Mouse (Mus musculus): ENCODE data around the gene Fbxo2. TPM values are rescaled to one million over a fixed set of nuclear protein-coding genes. Genes with fewer than 3 reads are reported as not detected.

The Fbxo2 gene
- total RNA-seq, 1 experiment = 16.5 TPM

GRCm38 (mm10) chr4:148158436-148159348 is 1.7 kb upstream of the Fbxo2 start:
- Histone ChIP-seq H3K36me3 (ENCODE audit: control insufficient read depth, insufficient read depth, low read length, poor library complexity, severe bottlenecking) (peaks cover 11% of the 10 kb centered on the region), H3K9me3 (ENCODE audit: control insufficient read depth, insufficient read depth, low read depth, low read length) (no peaks in the 10 kb centered on the region), H3K4me1 (ENCODE audit: control insufficient read depth in 2 of 2, insufficient read depth in 2 of 2, low read length in 2 of 2, poor library complexity in 1 of 2) (peaks cover 8 to 28% of the 10 kb centered on the region in 2 experiments; a peak in 2 of 4 replicates), H3K4me3 (ENCODE audit: insufficient read depth in 1 of 2, low read depth in 1 of 2, low read length in 2 of 2, poor library complexity in 1 of 2, severe bottlenecking in 1 of 2) (peak overlapping the region; percentile 82 to 95), H3K27ac (ENCODE audit: insufficient read depth, low read depth, low read length, poor library complexity, severe bottlenecking) (no peak overlapping the region), H3K9ac (ENCODE audit: insufficient read depth, low read depth, low read length, poor library complexity, severe bottlenecking) (peak overlapping the region; percentile 20; the same call in 1 of the 2 replicates)
- no peak for DNase-seq (ENCODE audit: low read depth, low spot score)
- TF ChIP-seq CHD2 (IDR thresholded peaks at IDR 0.05; ENCODE audit: low read depth, low read length) = no peak
- no peak for TF ChIP-seq ZC3H11A (IDR thresholded peaks at IDR 0.05; ENCODE audit: borderline replicate concordance, low read depth, low read length)
- no peak for TF ChIP-seq ZNF384 (IDR thresholded peaks at IDR 0.05; ENCODE audit: low read depth, low read length)
- TF ChIP-seq MAFK (IDR thresholded peaks at IDR 0.05; ENCODE audit: insufficient read depth, low read depth, low read length) = no peak
- TF ChIP-seq HCFC1 (IDR thresholded peaks at IDR 0.05; ENCODE audit: borderline replicate concordance, insufficient read depth, low read length) = no peak
- in situ Hi-C loops (cut with MboI; ENCODE audit: low sequenced_read_pairs in 2 of 2, unreplicated experiment in 2 of 2) = no loop called here

- TF ChIP-seq MAFK (IDR thresholded peaks at IDR 0.05; ENCODE audit: insufficient read depth, low read depth, low read length) (no peak), ZC3H11A (IDR thresholded peaks at IDR 0.05; ENCODE audit: borderline replicate concordance, low read depth, low read length) (no peak), ZNF384 (IDR thresholded peaks at IDR 0.05; ENCODE audit: low read depth, low read length) (no peak), CHD2 (IDR thresholded peaks at IDR 0.05; ENCODE audit: low read depth, low read length) (no peak), HCFC1 (IDR thresholded peaks at IDR 0.05; ENCODE audit: borderline replicate concordance, insufficient read depth, low read length) (no peak; the same call in 1 of the 2 replicates)
- H3K27ac ChIP-seq (ENCODE audit: insufficient read depth, low read depth, low read length, poor library complexity, severe bottlenecking) = peak overlapping the region; percentile 64
Observed at GRCm38 (mm10) chr4:148159544-148160435, 631 bp upstream of the Fbxo2 start.

GRCm38 (mm10) chr4:148164002-148164439 is 3.6 kb downstream of the Fbxo2 start:
- DNase-seq (ENCODE audit: low read depth, low spot score) = no peak
- in situ Hi-C loops (cut with MboI; ENCODE audit: low sequenced_read_pairs in 2 of 2, unreplicated experiment in 2 of 2) = no loop called here
- no peaks in the 10 kb centered on the region for H3K36me3 ChIP-seq (ENCODE audit: control insufficient read depth, insufficient read depth, low read length, poor library complexity, severe bottlenecking)
- H3K4me1 ChIP-seq (ENCODE audit: control insufficient read depth in 2 of 2, insufficient read depth in 2 of 2, low read length in 2 of 2, poor library complexity in 1 of 2) = peaks cover 0 to 17% of the 10 kb centered on the region in 2 experiments; a peak in 2 of 4 replicates
- H3K9ac ChIP-seq (ENCODE audit: insufficient read depth, low read depth, low read length, poor library complexity, severe bottlenecking) = 0 out of 2 replicates have a peak overlapping the region, but pooled peaks have one; percentile 11
- TF ChIP-seq MAFK (IDR thresholded peaks at IDR 0.05; ENCODE audit: insufficient read depth, low read depth, low read length) = no peak
- no peaks in the 10 kb centered on the region for H3K9me3 ChIP-seq (ENCODE audit: control insufficient read depth, insufficient read depth, low read depth, low read length)
- peak overlapping the region; percentile 44 to 56; a peak in 3 of 4 replicates for H3K4me3 ChIP-seq (ENCODE audit: insufficient read depth in 1 of 2, low read depth in 1 of 2, low read length in 2 of 2, poor library complexity in 1 of 2, severe bottlenecking in 1 of 2)
- no peak overlapping the region for H3K27ac ChIP-seq (ENCODE audit: insufficient read depth, low read depth, low read length, poor library complexity, severe bottlenecking)

More at GRCm38 (mm10) chr4:148159544-148160435, 631 bp upstream of the Fbxo2 start:
- H3K9me3 ChIP-seq (ENCODE audit: control insufficient read depth, insufficient read depth, low read depth, low read length) = no peaks in the 10 kb centered on the region
- H3K36me3 ChIP-seq (ENCODE audit: control insufficient read depth, insufficient read depth, low read length, poor library complexity, severe bottlenecking) = peaks cover 11% of the 10 kb centered on the region
- in situ Hi-C loops (cut with MboI; ENCODE audit: low sequenced_read_pairs in 2 of 2, unreplicated experiment in 2 of 2) = no loop called here
- peak overlapping the region; percentile 82 to 95 for H3K4me3 ChIP-seq (ENCODE audit: insufficient read depth in 1 of 2, low read depth in 1 of 2, low read length in 2 of 2, poor library complexity in 1 of 2, severe bottlenecking in 1 of 2)
- peak; percentile 98 for DNase-seq (ENCODE audit: low read depth, low spot score)
- H3K4me1 ChIP-seq (ENCODE audit: control insufficient read depth in 2 of 2, insufficient read depth in 2 of 2, low read length in 2 of 2, poor library complexity in 1 of 2) = peaks cover 3 to 31% of the 10 kb centered on the region in 2 experiments; a peak in 2 of 4 replicates
- peak overlapping the region; percentile 85 for H3K9ac ChIP-seq (ENCODE audit: insufficient read depth, low read depth, low read length, poor library complexity, severe bottlenecking)

GRCm38 (mm10) chr4:148164461-148164860 is 4.0 kb downstream of the Fbxo2 start:
- H3K4me1 ChIP-seq (ENCODE audit: control insufficient read depth in 2 of 2, insufficient read depth in 2 of 2, low read length in 2 of 2, poor library complexity in 1 of 2) = peaks cover 0 to 19% of the 10 kb centered on the region in 2 experiments; a peak in 2 of 4 replicates
- H3K9me3 ChIP-seq (ENCODE audit: control insufficient read depth, insufficient read depth, low read depth, low read length) = no peaks in the 10 kb centered on the region
- TF ChIP-seq CHD2 (IDR thresholded peaks at IDR 0.05; ENCODE audit: low read depth, low read length) = no peak
- TF ChIP-seq ZC3H11A (IDR thresholded peaks at IDR 0.05; ENCODE audit: borderline replicate concordance, low read depth, low read length) = no peak
- no peak for TF ChIP-seq MAFK (IDR thresholded peaks at IDR 0.05; ENCODE audit: insufficient read depth, low read depth, low read length)
- TF ChIP-seq ZNF384 (IDR thresholded peaks at IDR 0.05; ENCODE audit: low read depth, low read length) = no peak
- TF ChIP-seq HCFC1 (IDR thresholded peaks at IDR 0.05; ENCODE audit: borderline replicate concordance, insufficient read depth, low read length) = no peak
- in situ Hi-C loops (cut with MboI; ENCODE audit: low sequenced_read_pairs in 2 of 2, unreplicated experiment in 2 of 2) = no loop called here
- no peaks in the 10 kb centered on the region for H3K36me3 ChIP-seq (ENCODE audit: control insufficient read depth, insufficient read depth, low read length, poor library complexity, severe bottlenecking)
- DNase-seq (ENCODE audit: low read depth, low spot score) = no peak
- peak overlapping the region; percentile 44 to 56; a peak in 2 of 4 replicates for H3K4me3 ChIP-seq (ENCODE audit: insufficient read depth in 1 of 2, low read depth in 1 of 2, low read length in 2 of 2, poor library complexity in 1 of 2, severe bottlenecking in 1 of 2)
- H3K27ac ChIP-seq (ENCODE audit: insufficient read depth, low read depth, low read length, poor library complexity, severe bottlenecking) = no peak overlapping the region
- H3K9ac ChIP-seq (ENCODE audit: insufficient read depth, low read depth, low read length, poor library complexity, severe bottlenecking) = no peak overlapping the region

Measured in ES-E14 (cell line).